Mouse (Mus musculus) spleen, adult 2 months (tissue): Measurements from ENCODE around the gene Immp2l. TPM values are rescaled to one million over a fixed set of nuclear protein-coding genes. Genes with fewer than 3 reads are reported as not detected.

ENCODE experiments used
- DNase-seq, 2 experiments: peaks; one replicate each; pipeline versions ENCODE4 v3.0.0 to v3.0.0-alpha.2; 2012 to 2021; ENCODE audit warnings: low spot score in 2 of 2, low read depth in 1 of 2
- H3K27ac ChIP-seq: fragments of 200-500 bp; 2 replicates; pipeline ENCODE4 v1.5.1; 2012; ENCODE audit warnings: low read length, inconsistent platforms; ENCODE audit not compliant: insufficient read depth
- H3K27me3 ChIP-seq: fragments of 200-500 bp; 2 replicates; pipeline ENCODE4 v1.6.1; 2012; ENCODE audit warnings: mild to moderate bottlenecking, moderate library complexity, low read length, inconsistent platforms; ENCODE audit not compliant: control insufficient read depth, insufficient read depth
- H3K36me3 ChIP-seq: fragments of 200-500 bp; 2 replicates; pipeline ENCODE4 v1.6.1; 2012; ENCODE audit warnings: mild to moderate bottlenecking, low read length, inconsistent platforms; ENCODE audit not compliant: control insufficient read depth, insufficient read depth
- H3K4me1 ChIP-seq: fragments of 200-500 bp; 2 replicates; pipeline ENCODE4 v1.6.1; 2011; ENCODE audit warnings: inconsistent platforms; ENCODE audit not compliant: control insufficient read depth, insufficient read depth, insufficient read length
- H3K4me3 ChIP-seq: fragments of 200-500 bp; 2 replicates; pipeline ENCODE4 v1.5.1; 2011; ENCODE audit warnings: mild to moderate bottlenecking, inconsistent platforms; ENCODE audit not compliant: insufficient read depth, insufficient read length; ENCODE audit errors: extremely low read depth
- CTCF ChIP-seq: fragments of 200-500 bp; IDR thresholded peaks from 2 replicates; pipeline ENCODE4 v1.5.1; 2011; ENCODE audit warnings: mild to moderate bottlenecking, inconsistent platforms; ENCODE audit not compliant: insufficient read depth, insufficient read length, insufficient replicate concordance; ENCODE audit errors: extremely low read depth
- POLR2A ChIP-seq: fragments of 200-500 bp; IDR thresholded peaks from 2 replicates; pipeline ENCODE4 v1.6.1; 2011; ENCODE audit warnings: low read depth, low read length, inconsistent platforms
- WGBS: fragments of 180-500 bp; shearing (Covaris S2); methylation state at CpG from one replicate; pipeline ENCODE4 v1.1.7; 2018; 5-methylcytosine and 5-hydroxymethylcytosine counted together
- polyA plus RNA-seq: library from polyadenylated mRNA; depleted of rRNA; stranded (reverse); fragments of >200 nt; gene quantifications from 2 replicates; pipeline ENCODE4 v1.2.3, GENCODE M21; 2012

The Immp2l gene
- polyA plus RNA-seq, 1 experiment, result 3.0 TPM

DNA sequence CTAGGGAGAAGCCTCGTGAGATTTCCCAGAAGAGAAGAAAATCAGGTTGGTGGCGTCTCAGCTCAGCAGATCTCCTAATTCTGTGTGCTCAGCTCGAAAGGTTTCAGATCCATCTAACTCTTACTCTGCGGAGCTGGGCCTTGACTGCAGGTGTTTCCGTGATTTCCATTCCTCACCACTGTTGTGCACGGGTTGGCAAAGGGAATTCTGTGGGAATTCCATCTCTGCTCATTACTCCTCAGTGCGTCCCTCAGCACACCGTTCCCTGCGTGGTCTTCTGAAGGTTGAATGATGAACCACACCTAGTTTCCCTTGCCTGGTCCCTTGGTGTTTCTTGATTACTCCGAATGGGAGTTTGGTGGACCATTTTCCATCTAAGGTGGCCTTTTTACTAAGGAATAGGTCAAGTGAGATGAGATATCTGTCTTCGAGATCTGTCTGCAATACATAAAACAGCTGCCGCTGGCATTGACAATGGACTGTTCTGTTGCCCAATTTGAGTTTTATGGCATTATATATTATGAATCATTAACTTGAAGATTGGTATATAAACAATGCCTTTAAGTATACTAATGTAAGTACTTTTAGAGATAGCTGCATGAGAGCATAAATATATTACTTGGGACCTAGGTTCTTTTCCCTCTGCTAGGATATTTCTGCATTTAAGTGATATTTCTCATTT, 23.3 kb downstream of the Immp2l start:
- H3K27ac ChIP-seq, result no peak overlapping the region
- H3K4me3 ChIP-seq, result no peak overlapping the region
- DNase-seq, result no peak
- 92% methylated on average over 12 of the region's 12 CpGs for WGBS
- H3K4me1 ChIP-seq, result peaks cover 2% of the 10 kb centered on the region; the same call in 1 of the 2 replicates
- TF ChIP-seq CTCF, result no peak
- no peak for TF ChIP-seq POLR2A
- H3K27me3 ChIP-seq, result no peaks in the 10 kb centered on the region
- no peaks in the 10 kb centered on the region for H3K36me3 ChIP-seq

GRCm38 (mm10) chr12:41050945-41051344, 27.1 kb downstream of the Immp2l start:
- no peaks in the 10 kb centered on the region for H3K27me3 ChIP-seq
- 78% methylated on average over 5 of the region's 5 CpGs for whole genome bisulfite sequencing
- no peak overlapping the region for H3K4me3 ChIP-seq
- H3K4me1 ChIP-seq, result peaks cover 6% of the 10 kb centered on the region
- no peak for DNase-seq
- no peaks in the 10 kb centered on the region for H3K36me3 ChIP-seq
- no peak for TF ChIP-seq POLR2A
- TF ChIP-seq CTCF, result no peak
- no peak overlapping the region for H3K27ac ChIP-seq

GRCm38 (mm10) chr12:41052897-41053296, 29.0 kb downstream of the Immp2l start:
- H3K27me3 ChIP-seq, result no peaks in the 10 kb centered on the region
- no peaks in the 10 kb centered on the region for H3K36me3 ChIP-seq
- TF ChIP-seq CTCF, result no peak
- TF ChIP-seq POLR2A, result no peak
- H3K4me1 ChIP-seq, result peaks cover 10% of the 10 kb centered on the region
- no peak overlapping the region for H3K27ac ChIP-seq
- H3K4me3 ChIP-seq, result no peak overlapping the region
- WGBS, result 87% methylated on average over 3 of the region's 3 CpGs
- no peak for DNase-seq

- TF ChIP-seq CTCF, result no peak
- TF ChIP-seq POLR2A, result no peak
- Histone ChIP-seq H3K4me1 (peaks cover 10% of the 10 kb centered on the region), H3K27me3 (no peaks in the 10 kb centered on the region), H3K4me3 (no peak overlapping the region), H3K27ac (no peak overlapping the region), H3K36me3 (no peaks in the 10 kb centered on the region)
- no peak for DNase-seq
- WGBS, result 92% methylated on average over 11 of the region's 11 CpGs
Measured at GRCm38 (mm10) chr12:41054006-41054791, 30.3 kb downstream of the Immp2l start.

DNA sequence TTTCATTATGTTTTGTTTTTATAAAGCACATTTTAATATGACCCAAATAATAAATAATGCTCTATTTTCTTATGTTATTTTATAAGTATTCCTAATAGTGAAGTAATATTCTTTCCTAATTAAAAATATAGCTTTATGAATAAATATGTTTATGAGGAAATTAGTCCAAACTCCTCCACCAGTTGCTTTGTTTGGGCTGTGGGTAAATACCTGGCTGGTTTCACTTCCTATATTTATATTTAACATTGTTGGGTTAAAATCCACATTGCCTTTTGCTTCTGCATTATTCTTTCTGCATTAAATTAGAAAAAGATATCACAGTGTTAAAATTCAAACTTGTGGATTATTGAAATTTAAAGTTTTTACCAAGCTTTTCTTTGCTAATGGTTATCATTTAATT, 32.1 kb downstream of the Immp2l start:
- TF ChIP-seq POLR2A, result no peak
- no peak for TF ChIP-seq CTCF
- peaks cover 10% of the 10 kb centered on the region for H3K4me1 ChIP-seq
- DNase-seq, result peak in 1 of 2 experiments; percentile 15
- H3K36me3 ChIP-seq, result no peaks in the 10 kb centered on the region
- H3K4me3 ChIP-seq, result no peak overlapping the region; the same call in 1 of the 2 replicates
- H3K27me3 ChIP-seq, result no peaks in the 10 kb centered on the region
- H3K27ac ChIP-seq, result no peak overlapping the region; the same call in 1 of the 2 replicates

- Histone ChIP-seq H3K4me1 (no peaks in the 10 kb centered on the region; the same call in 1 of the 2 replicates), H3K4me3 (no peak overlapping the region), H3K27me3 (no peaks in the 10 kb centered on the region), H3K27ac (no peak overlapping the region), H3K36me3 (no peaks in the 10 kb centered on the region)
- TF ChIP-seq CTCF (no peak), POLR2A (no peak)
- WGBS, result 74% methylated on average over 3 of the region's 3 CpGs
- DNase-seq, result no peak
Measured at GRCm38 (mm10) chr12:41063281-41063680, 39.4 kb downstream of the Immp2l start.
